Mouse (Mus musculus): ENCODE data around the gene Pcsk2.

Gene Pcsk2

DNA sequence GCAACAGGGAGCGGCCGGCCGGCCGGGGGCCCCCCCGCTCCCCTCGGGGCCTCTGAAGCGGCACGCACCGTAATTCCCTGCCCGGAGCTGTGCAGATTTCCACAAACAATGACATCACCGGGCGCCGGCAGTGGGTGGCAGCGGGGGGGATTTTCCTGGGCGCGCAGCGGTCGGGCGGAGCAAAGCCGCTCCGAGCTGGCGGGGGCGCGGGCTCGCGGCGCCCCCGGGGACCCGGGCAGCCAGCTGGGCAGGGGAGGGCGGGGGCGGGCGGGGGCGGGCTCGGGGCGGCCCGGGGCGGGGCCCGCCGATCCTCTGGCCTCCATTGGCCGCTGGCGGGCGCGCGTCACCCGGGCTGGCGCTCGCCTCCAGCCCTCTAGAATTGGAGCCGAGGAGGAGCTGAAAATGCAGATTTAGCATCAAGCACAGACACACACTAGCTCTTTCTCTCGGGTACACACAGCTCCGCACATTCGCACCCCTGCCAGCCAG, at the start of gene Pcsk2:
TSS of gene Pcsk2 (plus strand) at position 399 of the 489 bp plus-strand sequence.
- peak; percentile 17 for DNase-seq (ENCODE audit: low spot score)

GRCm38 (mm10) chr2:143500845-143501244, 45.1 kb upstream of the Pcsk2 start:
- peak; percentile 46 for DNase-seq (ENCODE audit: low spot score)

GRCm38 (mm10) chr2:143501760-143502159, 44.2 kb upstream of the Pcsk2 start:
- DNase-seq (ENCODE audit: low spot score) = no peak

DNA sequence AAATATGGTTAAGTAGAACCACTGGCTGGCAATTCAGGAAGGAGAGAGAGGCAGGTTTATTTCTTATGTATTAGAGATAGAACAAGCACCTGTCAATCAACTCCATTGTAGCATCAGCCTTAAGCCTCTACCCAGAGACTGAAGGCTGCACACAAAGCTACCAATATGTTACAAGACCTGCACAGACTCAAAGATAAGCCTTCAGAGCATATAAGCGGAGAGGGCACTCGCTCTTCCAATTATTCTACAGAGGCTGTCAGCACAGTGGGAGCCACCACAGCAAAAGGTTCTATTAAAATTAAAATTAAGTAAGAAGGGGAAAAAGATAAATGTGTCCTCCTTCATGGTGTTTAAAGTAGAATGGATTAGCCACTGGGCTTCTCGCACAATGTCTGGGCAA, 43.8 kb upstream of the Pcsk2 start:
- DNase-seq (ENCODE audit: low spot score) = no peak

- no peak for DNase-seq (ENCODE audit: low spot score)
These were observed 9.5 kb upstream of the Pcsk2 start for GRCm38 (mm10) chr2:143536485-143536884.

- no peak for DNase-seq (ENCODE audit: low spot score)
These were observed 631 bp upstream of the Pcsk2 start for GRCm38 (mm10) chr2:143545299-143545751.

GRCm38 (mm10) chr2:143546412-143547211, 656 bp downstream of the Pcsk2 start:
- DNase-seq (ENCODE audit: low spot score) = no peak

GRCm38 (mm10) chr2:143547251-143548090, 1.5 kb downstream of the Pcsk2 start:
- DNase-seq (ENCODE audit: low spot score) = no peak

GRCm38 (mm10) chr2:143560384-143560783, 14.4 kb downstream of the Pcsk2 start:
- no peak for DNase-seq (ENCODE audit: low spot score)

GRCm38 (mm10) chr2:143565062-143565461, 19.1 kb downstream of the Pcsk2 start:
- no peak for DNase-seq (ENCODE audit: low spot score)

DNA sequence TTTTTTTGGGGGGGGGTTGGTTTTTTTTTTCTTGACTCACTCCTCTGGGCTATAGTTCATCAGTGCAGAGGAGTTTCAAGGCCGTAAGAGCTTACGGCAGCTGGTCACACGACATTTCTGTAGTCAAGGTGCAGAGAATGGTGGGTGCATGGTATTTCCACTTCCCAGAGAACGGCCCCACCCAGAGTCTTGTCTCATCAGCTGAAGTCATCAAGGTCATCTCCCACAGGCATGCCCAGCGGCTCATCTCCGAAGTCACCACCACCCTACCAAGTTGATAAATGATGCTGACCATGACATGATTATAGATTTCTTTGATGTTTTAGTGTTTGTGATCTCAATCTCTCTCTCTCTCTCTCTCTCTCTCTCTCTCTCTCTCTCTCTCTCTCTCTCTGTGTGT, 20.0 kb downstream of the Pcsk2 start:
- no peak for DNase-seq (ENCODE audit: low spot score)

DNA sequence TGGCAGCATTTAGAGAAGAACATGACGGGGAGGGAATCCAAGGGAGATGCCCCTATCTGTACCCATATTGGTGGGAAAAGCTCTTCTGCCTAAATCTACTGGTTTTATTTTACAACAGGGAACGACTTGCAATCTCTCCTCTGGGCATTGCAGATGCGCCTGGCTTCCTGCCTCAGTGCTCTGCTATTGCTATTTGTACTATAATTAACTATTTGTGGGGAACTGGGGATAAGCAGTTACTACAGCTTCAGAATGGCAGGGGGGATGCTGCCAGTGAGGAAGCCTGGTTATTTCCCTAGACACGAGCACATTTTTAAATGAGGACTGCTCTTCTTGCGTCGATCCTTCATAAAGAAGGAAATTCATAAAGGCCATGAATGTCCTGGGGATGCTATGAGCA, 39.4 kb downstream of the Pcsk2 start:
- DNase-seq (ENCODE audit: low spot score) = no peak

- no peak for DNase-seq (ENCODE audit: low spot score)
These were observed 44.4 kb downstream of the Pcsk2 start for GRCm38 (mm10) chr2:143590398-143590797.

- no peak for DNase-seq (ENCODE audit: low spot score)
These were observed 57.1 kb downstream of the Pcsk2 start for GRCm38 (mm10) chr2:143603071-143603470.

- DNase-seq (ENCODE audit: low spot score) = no peak
These were observed 58.0 kb downstream of the Pcsk2 start for GRCm38 (mm10) chr2:143603871-143604512.

- DNase-seq (ENCODE audit: low spot score) = no peak
These were observed 64.7 kb downstream of the Pcsk2 start for GRCm38 (mm10) chr2:143610355-143611331.

DNA sequence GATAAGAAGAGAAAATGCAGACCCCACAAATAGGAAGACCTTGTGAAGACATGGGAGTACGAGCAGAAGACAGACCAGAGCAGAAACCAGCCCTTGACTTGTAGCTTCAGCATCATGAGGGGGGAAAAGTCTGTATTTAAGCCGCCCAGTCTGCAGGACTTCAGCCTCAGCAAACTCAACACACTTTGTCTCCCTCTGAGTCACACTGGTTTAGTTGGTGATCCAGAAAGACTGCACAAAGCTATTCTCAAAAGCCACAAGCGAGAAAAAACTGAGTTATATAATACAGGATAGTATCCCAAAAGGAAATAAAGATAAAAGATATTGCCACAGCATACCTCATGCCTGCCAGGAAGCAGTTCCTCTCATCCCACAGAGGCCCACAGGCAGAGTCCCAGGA, 67.5 kb downstream of the Pcsk2 start:
- DNase-seq (ENCODE audit: low spot score) = no peak

DNA sequence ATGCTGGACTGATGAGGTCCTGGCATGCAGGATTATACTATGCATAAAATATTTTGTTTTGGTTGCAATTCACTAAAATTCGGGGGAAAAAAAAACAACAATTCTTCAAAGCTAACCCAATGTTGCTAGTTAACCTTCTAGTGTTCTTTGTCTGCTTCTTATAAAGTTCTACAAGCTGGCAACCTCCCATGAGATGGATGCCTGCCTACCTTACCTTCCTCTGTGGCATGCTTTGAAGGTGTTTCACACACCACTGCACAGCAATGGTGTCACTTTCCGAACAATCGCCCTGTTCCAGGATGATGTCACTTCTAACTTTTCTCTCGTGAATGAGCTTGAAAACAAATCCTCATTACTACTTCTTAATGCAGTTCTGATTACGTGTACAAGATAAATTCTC, 68.8 kb downstream of the Pcsk2 start:
- DNase-seq (ENCODE audit: low spot score) = no peak

DNA sequence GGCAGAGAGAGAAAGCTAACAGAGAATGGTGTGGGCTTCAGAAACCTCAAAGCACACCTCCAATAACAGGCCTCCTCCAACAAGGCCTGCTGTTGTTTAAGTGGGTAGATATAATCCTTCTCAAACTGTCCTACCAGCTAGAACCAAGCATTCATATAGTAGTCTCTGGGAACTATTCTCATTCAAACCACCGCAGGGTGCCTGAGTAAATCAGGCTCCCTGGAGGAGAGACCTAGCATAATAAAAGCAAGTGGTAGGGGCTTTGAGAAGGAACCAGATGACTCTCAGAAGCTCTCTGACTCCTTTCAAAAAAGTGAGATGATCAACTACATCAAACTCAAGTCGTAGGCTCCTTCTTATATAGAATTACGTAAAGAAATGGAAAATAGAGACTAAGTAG, 75.0 kb downstream of the Pcsk2 start:
- DNase-seq (ENCODE audit: low spot score) = no peak

GRCm38 (mm10) chr2:143623916-143624315, 78.0 kb downstream of the Pcsk2 start:
- DNase-seq (ENCODE audit: low spot score) = no peak

- DNase-seq (ENCODE audit: low spot score) = no peak
These were observed 97.3 kb downstream of the Pcsk2 start for GRCm38 (mm10) chr2:143643305-143643704.
